In the genomic region with DNA sequence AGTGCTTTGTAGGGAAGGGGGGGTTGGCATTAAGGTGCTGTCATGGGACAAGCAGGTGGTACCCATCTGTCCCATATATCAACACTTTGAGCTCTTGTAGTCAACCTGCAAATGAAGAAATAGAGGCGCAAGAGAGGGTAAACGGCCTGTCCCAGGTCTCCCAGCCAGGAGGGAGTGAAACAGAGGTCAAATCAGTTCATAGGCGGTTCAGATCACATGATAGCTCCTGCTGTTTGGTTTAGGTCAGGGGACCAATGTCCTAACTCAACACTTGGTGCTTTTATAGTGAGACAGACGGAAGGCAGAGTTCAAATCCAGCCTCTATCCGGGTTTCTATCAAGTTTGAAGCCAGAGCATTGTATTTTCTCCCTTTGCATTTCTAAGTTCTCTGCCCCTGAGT, we compare ENCODE assay signal across 18 mouse cellular contexts.
"Had no signal": no experiment of that assay in that cellular context is flagged by ENCODE, and none has a peak within 500 bp of the region (broad histone marks: within the 10 kb centered on the region; RNA-seq: fewer than 3 reads in every experiment).

No protein-coding gene starts in this region.

- DNase-seq: kidney, adult 2 months; layer of hippocampus, adult 9-11 months; lung, embryonic 14.5 days; retina, postnatal 1 day; right cerebral cortex, postnatal 25 days; spleen, adult 18-20 months; thymus, adult 2 months; thymus, postnatal 14 days had no signal

- H3K9ac ChIP-seq: limb, embryonic 13.5 days; liver, embryonic 12.5 days; liver, embryonic 15.5 days; lung, embryonic 14.5 days; midbrain, embryonic 12.5 days; midbrain, embryonic 15.5 days; neural tube, embryonic 13.5 days had no signal

- H3K36me3 ChIP-seq: limb, embryonic 10.5 days; limb, embryonic 13.5 days; liver, embryonic 12.5 days; liver, embryonic 15.5 days; midbrain, embryonic 12.5 days; midbrain, embryonic 15.5 days; neural tube, embryonic 13.5 days had no signal

- ATAC-seq: liver, embryonic 12.5 days; midbrain, embryonic 15.5 days had no signal

- H3K4me1 ChIP-seq: limb, embryonic 10.5 days; liver, embryonic 12.5 days; midbrain, embryonic 12.5 days; midbrain, embryonic 15.5 days; neural tube, embryonic 13.5 days had no signal

- H3K27ac ChIP-seq: kidney, postnatal 0 days; layer of hippocampus, adult 2 months; limb, embryonic 10.5 days; limb, embryonic 13.5 days; liver, embryonic 12.5 days; liver, embryonic 15.5 days; macrophage; midbrain, embryonic 12.5 days; midbrain, embryonic 15.5 days; neural tube, embryonic 13.5 days had no signal

- H3K9me3 ChIP-seq: limb, embryonic 10.5 days; limb, embryonic 13.5 days; liver, embryonic 12.5 days; liver, embryonic 15.5 days; midbrain, embryonic 12.5 days; midbrain, embryonic 15.5 days; neural tube, embryonic 13.5 days had no signal

- H3K27me3 ChIP-seq: limb, embryonic 13.5 days; liver, embryonic 12.5 days; liver, embryonic 15.5 days; midbrain, embryonic 12.5 days; midbrain, embryonic 15.5 days; neural tube, embryonic 13.5 days had no signal

- H3K4me2 ChIP-seq: limb, embryonic 13.5 days; liver, embryonic 12.5 days; liver, embryonic 15.5 days; lung, embryonic 14.5 days; midbrain, embryonic 12.5 days; midbrain, embryonic 15.5 days; neural tube, embryonic 13.5 days had no signal

- H3K4me3 ChIP-seq: layer of hippocampus, adult 2 months; limb, embryonic 10.5 days; limb, embryonic 13.5 days; liver, embryonic 12.5 days; liver, embryonic 15.5 days; midbrain, embryonic 12.5 days; midbrain, embryonic 15.5 days; neural tube, embryonic 13.5 days had no signal
